Mouse (Mus musculus): ENCODE measurements around the gene Srpr.

DNA sequence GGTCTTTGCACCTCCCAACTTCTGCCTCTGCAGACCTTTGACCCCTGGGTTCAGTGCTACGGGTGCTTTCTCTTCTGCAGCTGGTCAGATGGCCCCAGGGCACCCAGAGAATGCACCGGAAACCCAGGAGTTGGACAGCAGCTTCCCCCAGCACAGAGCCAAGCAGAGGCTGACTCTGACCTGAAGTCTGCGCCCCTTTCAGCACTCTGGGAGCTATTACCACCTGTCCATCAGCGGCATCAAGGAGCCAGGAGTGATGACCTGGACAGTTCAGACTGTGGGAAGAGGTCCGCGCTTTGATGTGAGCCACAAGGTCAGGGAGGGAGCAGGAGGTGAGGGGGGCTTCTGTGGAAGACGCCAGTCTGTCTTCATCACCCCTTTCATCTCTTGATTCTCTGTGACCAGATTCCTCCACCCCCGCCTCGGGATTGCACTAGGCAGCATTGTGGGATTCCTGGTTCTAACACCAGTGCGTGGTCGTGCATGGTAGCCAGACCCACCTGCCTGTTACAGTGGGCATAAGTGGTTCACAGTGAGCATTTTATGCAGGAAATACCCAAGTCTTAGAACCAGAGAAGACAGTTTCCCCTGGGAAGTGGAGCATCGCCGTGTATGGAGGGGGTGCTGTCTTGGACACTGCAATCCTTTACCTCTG lies 83.6 kb downstream of the Srpr start:
- TF ChIP-seq CTCF (IDR thresholded peaks at IDR 0.05; ENCODE audit: low read depth) (no peak), EP300 (IDR thresholded peaks at IDR 0.05; ENCODE audit: low read depth) (no peak)

Data from liver, embryonic 14.5 days (tissue).